Mouse (Mus musculus) cerebellum, adult 9-10 months (tissue): Measurements from ENCODE around the gene Tmem110.
A peak's percentile ranks its signal among the peaks of the same experiment; 100 is the strongest.

Experiments used
- DNase-seq: peaks from one replicate; pipeline ENCODE4 v3.0.0; 2022

Tmem110 gene

GRCm38 (mm10) chr14:30825476-30826131, at the start of gene Tmem110:
Gene Tmem110, plus strand, starts transcription at chr14:30825590.
- DNase-seq, result peak; percentile 91

- DNase-seq, result no peak
Measured at GRCm38 (mm10) chr14:30784614-30785013, 40.8 kb upstream of the Tmem110 start.

GRCm38 (mm10) chr14:30789471-30789870, 35.9 kb upstream of the Tmem110 start:
- DNase-seq, result no peak

GRCm38 (mm10) chr14:30792871-30793270, 32.5 kb upstream of the Tmem110 start:
- DNase-seq, result no peak

- DNase-seq, result no peak
Measured at GRCm38 (mm10) chr14:30801756-30802155, 23.6 kb upstream of the Tmem110 start.

- DNase-seq, result no peak
Measured at GRCm38 (mm10) chr14:30821136-30821535, 4.3 kb upstream of the Tmem110 start.

- DNase-seq, result no peak
Measured at GRCm38 (mm10) chr14:30824456-30824995, 864 bp upstream of the Tmem110 start.

- no peak for DNase-seq
Measured at GRCm38 (mm10) chr14:30825021-30825475, 342 bp upstream of the Tmem110 start.

GRCm38 (mm10) chr14:30826174-30827140, 1.1 kb downstream of the Tmem110 start:
- DNase-seq, result no peak

GRCm38 (mm10) chr14:30827480-30827879, 2.1 kb downstream of the Tmem110 start:
- no peak for DNase-seq

GRCm38 (mm10) chr14:30828077-30828476, 2.7 kb downstream of the Tmem110 start:
- no peak for DNase-seq

- DNase-seq, result no peak
Measured at GRCm38 (mm10) chr14:30828635-30829460, 3.5 kb downstream of the Tmem110 start.

GRCm38 (mm10) chr14:30837416-30837996, 12.1 kb downstream of the Tmem110 start:
- DNase-seq, result no peak

GRCm38 (mm10) chr14:30843701-30844100, 18.3 kb downstream of the Tmem110 start:
- DNase-seq, result no peak

- DNase-seq, result no peak
Measured at GRCm38 (mm10) chr14:30850504-30850903, 25.1 kb downstream of the Tmem110 start.

GRCm38 (mm10) chr14:30852325-30852724, 26.9 kb downstream of the Tmem110 start:
- DNase-seq, result no peak

- DNase-seq, result peak; percentile 75
Measured at GRCm38 (mm10) chr14:30855316-30855715, 29.9 kb downstream of the Tmem110 start.

- DNase-seq, result peak; percentile 70
Measured at GRCm38 (mm10) chr14:30856885-30857507, 31.6 kb downstream of the Tmem110 start.

- DNase-seq, result no peak
Measured at GRCm38 (mm10) chr14:30857990-30858389, 32.6 kb downstream of the Tmem110 start.

- DNase-seq, result peak; percentile 50
Measured at GRCm38 (mm10) chr14:30861421-30862125, 36.2 kb downstream of the Tmem110 start.

- no peak for DNase-seq
Measured at GRCm38 (mm10) chr14:30862368-30862767, 37.0 kb downstream of the Tmem110 start.
